Mouse (Mus musculus): Measurements from ENCODE around the gene Ccdc125.

DNA sequence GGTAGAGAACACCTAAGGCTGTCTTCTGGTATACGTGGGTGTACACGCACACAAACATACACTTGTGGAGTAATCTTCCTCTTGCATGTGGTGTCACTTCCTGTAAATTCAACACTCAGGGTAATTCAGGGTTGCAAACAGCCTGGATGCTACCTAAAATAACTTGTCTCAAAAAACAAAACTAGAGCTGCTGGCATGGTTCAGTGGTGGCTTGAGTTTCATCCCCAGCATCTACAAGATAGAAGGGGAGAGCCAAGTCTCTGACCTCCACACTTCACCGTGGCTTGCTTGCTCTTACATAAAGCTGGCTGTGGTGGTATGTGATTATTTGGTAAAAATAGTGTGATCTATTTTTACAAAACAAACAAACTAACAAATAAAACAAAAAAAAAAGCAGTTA is 28.0 kb downstream of the Ccdc125 start:
- no peak for TF ChIP-seq POLR2A (IDR thresholded peaks at IDR 0.05; ENCODE audit: borderline replicate concordance, control insufficient read depth, low read depth, low read length)
- no peak for TF ChIP-seq CTCF (IDR thresholded peaks at IDR 0.05; ENCODE audit: control insufficient read depth, insufficient read depth, low read length)

All from bone marrow, adult 2 months (tissue).